Mouse (Mus musculus) retina, adult 2 months (tissue): Measurements from ENCODE around the gene Fzr1.

ENCODE experiments used
- DNase-seq: peaks from one replicate; pipeline ENCODE4 v3.0.0-alpha.2; 2012; ENCODE audit warnings: low read depth, low spot score

Fzr1 gene

GRCm38 (mm10) chr10:81377793-81378552 lies at the start of gene Fzr1:
Fzr1 (minus strand) TSS chr10:81378516.
- no peak for DNase-seq

- DNase-seq: no peak
Observed at GRCm38 (mm10) chr10:81427804-81428506, 49.6 kb upstream of the Fzr1 start.

- DNase-seq: no peak
Observed at GRCm38 (mm10) chr10:81427327-81427726, 49.0 kb upstream of the Fzr1 start.

GRCm38 (mm10) chr10:81426897-81427296 lies 48.6 kb upstream of the Fzr1 start:
- no peak for DNase-seq

GRCm38 (mm10) chr10:81426081-81426671 lies 47.9 kb upstream of the Fzr1 start:
- DNase-seq: no peak

DNA sequence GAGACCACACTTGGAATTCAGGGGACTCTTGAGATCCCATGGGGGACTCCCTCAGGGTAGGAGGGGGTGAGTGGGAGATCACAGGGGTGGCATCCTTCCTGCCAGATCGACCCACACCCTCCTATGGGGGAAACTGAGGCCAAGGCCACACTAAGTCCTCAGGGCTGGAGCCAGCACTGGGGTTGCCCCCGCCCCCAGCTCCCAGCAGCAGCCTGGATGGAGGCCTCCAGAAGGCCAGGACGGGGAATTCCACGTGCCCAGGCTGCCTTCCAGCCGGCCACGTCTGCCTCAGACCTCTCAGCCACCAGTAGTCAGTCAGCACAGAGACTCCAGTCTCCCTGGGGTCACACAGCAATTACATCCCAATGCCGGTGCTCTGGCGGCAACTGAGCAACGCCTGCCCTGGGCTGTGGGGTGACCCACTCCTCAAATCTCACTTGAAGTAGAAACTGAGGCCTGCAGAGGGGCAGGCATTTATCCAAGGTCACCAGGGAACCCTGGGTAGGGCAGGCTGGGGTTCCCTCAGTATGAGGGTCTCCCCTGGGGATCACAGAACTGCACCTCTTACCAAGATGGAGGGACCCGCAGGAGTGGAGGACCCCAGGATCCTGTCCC lies 47.0 kb upstream of the Fzr1 start:
- no peak for DNase-seq

GRCm38 (mm10) chr10:81424246-81425051 lies 46.1 kb upstream of the Fzr1 start:
- no peak for DNase-seq

GRCm38 (mm10) chr10:81423476-81424245 lies 45.3 kb upstream of the Fzr1 start:
- DNase-seq: no peak

DNA sequence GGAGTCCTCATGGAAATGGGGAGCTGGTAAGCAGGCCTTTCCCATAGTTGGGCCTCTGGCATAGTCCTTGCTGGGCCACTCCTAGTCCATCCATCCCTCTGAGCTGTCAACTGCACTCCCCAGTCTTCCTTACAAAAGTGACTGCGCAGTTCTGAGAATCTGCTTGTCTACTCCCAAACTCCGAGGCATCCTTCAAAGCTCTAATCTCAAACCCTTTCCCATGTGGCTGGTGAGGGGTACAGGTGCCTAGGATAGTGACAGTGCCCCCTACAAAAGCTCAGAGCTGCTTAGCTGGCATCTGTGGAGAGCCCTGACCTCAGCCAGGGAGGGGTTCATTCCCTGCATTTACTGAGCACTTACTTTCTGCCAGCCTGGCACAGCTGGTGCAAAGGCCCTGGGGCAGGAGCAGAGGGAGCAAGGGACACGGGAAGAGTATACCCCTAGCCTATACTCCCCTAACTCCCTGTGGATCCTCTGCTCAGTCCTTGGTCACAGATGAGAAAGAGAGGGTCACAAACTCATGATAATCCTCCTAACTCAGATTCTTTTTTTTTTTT lies 44.4 kb upstream of the Fzr1 start:
- DNase-seq: no peak

- no peak for DNase-seq
Observed at GRCm38 (mm10) chr10:81422191-81422590, 43.9 kb upstream of the Fzr1 start.

DNA sequence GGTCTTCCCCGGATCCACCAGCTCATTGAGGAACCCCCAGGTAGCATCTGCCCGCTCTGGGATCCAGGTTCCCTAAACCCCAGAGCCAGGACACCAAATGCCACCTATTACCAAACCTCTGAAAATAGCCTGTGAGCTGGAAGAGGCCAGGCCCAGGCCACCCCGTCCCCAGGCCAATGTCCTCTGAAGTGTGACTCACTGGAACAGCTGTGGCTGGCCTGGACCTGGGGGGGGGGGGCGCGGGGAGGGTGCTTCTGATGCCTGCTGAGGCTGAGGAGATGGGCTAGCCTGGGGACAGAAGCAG lies 43.4 kb upstream of the Fzr1 start:
- no peak for DNase-seq

- no peak for DNase-seq
Observed at GRCm38 (mm10) chr10:81421041-81421796, 42.9 kb upstream of the Fzr1 start.

DNA sequence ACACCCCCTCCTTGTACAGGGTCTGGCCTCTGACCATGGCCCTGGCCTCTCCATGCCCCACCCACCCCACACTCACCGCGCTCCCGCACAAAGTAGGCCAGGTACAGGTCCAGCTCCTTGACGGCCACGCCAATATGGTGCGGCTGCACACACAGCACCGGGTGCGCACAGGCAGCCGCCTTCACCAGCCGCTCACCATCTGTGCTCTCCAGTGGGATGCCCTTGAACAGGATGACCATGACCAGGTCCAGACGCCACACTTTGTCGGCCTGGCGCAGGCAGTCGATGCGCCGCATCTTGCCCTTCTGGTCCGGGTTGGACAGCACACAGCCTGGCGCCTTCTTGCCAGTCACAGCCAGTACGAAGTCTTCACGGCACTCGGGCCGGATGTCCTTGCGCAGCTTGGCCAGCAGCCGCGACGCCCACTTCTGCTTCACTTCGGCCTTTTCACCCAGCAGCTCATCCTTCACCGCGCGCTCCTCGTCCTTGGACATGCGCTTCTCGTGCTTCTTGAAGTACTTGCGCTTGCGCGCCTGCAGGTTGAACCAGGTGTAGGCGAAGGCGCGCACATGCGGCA lies 42.0 kb upstream of the Fzr1 start:
- DNase-seq: no peak

DNA sequence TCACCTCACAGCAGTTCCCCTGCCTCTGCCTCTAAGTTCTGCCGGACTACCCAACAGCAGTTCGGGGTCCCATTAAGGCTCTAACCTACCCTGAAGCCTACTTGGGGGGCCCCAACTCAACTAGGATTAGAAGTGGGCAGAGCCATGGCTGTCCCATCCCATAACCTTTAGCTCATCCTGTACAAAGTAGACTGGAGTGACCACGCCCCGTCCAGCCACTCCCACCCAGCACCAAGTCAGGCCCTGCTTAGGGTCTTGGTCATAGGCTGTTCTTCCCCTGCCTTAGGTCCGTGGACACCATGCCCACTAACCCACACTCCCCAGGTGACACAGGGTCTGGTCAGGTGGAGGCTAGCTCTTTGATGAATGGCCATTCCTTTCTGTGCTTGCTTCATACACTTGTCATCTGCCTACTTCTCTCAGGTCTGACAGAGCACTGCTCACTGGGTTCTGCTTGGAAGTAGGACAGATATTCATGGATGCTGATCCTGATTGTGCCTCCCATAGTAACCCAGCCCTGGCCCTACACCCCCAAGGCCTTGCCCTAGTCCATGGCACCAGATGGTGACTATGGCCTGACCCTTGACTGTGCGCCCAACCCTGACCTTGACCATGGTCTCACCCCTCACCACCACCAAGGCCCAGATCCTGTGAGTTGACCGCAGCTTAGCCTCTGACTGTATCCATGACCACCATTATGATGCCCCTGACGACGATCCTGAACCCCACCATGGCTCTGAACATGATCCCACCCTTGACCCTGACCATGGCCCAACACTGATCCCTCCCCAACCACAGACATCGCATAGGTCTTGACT lies 41.0 kb upstream of the Fzr1 start:
- no peak for DNase-seq

DNA sequence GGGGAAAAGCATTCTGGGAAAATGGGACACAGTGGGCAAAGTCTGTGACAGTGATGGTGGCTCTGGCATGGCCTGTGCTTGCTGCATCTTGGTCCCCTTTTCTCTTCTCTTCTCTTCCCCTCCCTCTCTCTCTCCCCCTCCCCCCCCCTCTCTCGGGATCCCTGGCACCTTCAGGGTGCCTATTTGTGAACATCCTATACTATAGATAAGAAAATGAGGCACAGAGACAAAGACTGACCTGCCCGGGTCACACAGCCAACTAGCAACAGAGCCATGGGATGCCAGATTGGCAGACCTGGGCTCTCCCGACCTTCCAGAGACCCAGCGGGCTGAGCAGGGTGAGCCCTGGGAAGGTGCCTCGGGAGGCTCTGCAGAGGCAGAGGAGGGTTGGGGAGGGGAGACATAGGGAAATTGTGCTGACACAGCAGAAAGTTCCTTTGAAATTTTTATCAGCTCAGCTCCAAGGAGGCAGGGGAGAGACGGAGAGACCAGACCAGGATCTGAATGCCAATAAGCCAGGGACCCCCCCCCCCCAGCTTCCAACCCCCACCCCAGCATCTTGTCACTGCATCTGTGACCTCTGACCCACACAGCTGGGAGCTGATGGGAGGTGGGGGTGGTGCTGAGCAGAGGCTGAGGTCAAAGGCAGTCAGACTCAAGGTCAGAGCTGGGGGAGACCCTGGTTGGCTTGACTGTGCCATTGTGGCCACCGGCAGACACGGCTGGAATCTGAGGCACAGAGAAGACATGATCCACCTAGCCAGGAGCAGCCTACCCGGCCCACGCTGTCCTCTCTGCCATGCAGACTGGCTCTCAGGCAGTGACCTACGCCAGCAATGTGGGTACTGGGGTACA lies 40.1 kb upstream of the Fzr1 start:
- no peak for DNase-seq

DNA sequence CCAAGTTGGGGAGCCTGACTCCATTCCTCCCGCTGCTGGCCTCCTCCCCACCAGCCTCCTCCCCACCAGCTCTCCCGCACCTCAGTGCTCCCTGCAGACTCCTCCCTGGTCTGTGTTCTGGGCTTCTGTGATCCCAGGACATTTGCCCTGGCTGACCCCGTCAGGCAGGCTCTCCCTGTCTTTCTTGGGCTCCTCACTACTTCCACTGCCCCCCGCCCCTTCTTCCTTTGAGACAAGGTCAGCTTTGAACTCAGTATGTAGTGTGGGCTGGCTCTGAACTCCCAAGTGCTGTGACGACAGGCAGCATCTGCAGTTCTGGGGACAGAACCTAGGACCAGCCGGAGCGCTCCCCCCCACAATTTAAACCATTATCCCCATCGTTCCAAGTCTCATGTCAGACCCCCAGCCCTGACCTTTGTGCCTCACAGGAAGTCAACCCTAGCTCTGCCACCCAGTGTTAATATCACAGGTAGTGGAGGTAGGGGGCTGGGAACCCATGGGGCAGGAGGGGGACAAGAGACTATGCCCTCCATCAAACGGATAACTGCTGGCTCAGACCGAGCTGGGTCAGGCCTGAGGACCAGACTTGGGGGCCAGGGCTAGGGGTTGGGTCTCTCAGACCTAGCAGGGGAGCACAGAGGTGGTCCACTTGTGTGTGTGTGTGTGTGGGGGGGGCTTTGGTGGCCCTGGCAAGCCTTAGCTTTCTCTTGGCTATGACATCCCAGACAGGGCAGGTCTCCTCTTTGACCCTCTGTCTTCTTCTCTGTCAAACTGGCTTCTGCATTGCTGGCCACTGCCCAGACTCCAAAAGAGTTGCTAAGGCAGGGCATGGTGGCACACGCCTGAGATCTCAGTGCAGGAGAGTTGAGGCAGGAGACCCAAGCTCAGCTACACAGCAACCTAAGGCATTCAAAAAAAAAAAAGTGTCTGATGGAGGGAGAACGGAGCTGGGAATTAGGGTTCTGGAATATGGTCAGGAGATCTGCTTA lies 39.2 kb upstream of the Fzr1 start:
- no peak for DNase-seq
